Mouse (Mus musculus) splenic B cell, adult 2 months (primary cell): ENCODE data around the gene Gm26620.

Source experiments
- DNase-seq: peaks from one replicate; pipeline ENCODE4 v3.0.0-alpha.2; 2011; ENCODE audit warnings: low read depth, low spot score
- H3K27me3 ChIP-seq: 2 replicates; pipeline ENCODE4 v1.6.1; 2012; ENCODE audit warnings: mild to moderate bottlenecking, low read length, moderate library complexity, mixed read lengths; ENCODE audit not compliant: control insufficient read depth, poor library complexity, insufficient read depth, severe bottlenecking
- H3K36me3 ChIP-seq: 2 replicates; pipeline ENCODE4 v1.6.1; 2012; ENCODE audit warnings: mild to moderate bottlenecking, low read length, moderate library complexity, mixed read lengths; ENCODE audit not compliant: control insufficient read depth, poor library complexity, insufficient read depth, severe bottlenecking

Gene Gm26620

GRCm38 (mm10) chr1:170864234-170864633 is 20.6 kb upstream of the Gm26620 start:
- Histone ChIP-seq H3K36me3 (no peaks in the 10 kb centered on the region), H3K27me3 (no peaks in the 10 kb centered on the region; the same call in 1 of the 2 replicates)
- no peak for DNase-seq

GRCm38 (mm10) chr1:170864754-170865153 is 20.1 kb upstream of the Gm26620 start:
- DNase-seq = peak; percentile 67
- Histone ChIP-seq H3K36me3 (no peaks in the 10 kb centered on the region), H3K27me3 (no peaks in the 10 kb centered on the region; the same call in 1 of the 2 replicates)

- no peaks in the 10 kb centered on the region for H3K36me3 ChIP-seq
- DNase-seq = peak; percentile 41
Measured at GRCm38 (mm10) chr1:170865406-170865805, 19.5 kb upstream of the Gm26620 start.

GRCm38 (mm10) chr1:170866992-170867690 is 17.7 kb upstream of the Gm26620 start:
- Histone ChIP-seq H3K36me3 (no peaks in the 10 kb centered on the region), H3K27me3 (no peaks in the 10 kb centered on the region; the same call in 1 of the 2 replicates)
- DNase-seq = peak; percentile 42

More at GRCm38 (mm10) chr1:170865406-170865805, 19.5 kb upstream of the Gm26620 start:
- no peaks in the 10 kb centered on the region; the same call in 1 of the 2 replicates for H3K27me3 ChIP-seq

- Histone ChIP-seq H3K27me3 (no peaks in the 10 kb centered on the region; the same call in 1 of the 2 replicates), H3K36me3 (no peaks in the 10 kb centered on the region)
- DNase-seq = peak; percentile 91
Measured at GRCm38 (mm10) chr1:170867691-170868105, 17.2 kb upstream of the Gm26620 start, which contains the start of gene Atf6. Atf6 (minus strand) TSS chr1:170867771.

- H3K27me3 ChIP-seq = no peaks in the 10 kb centered on the region; the same call in 1 of the 2 replicates
- H3K36me3 ChIP-seq = no peaks in the 10 kb centered on the region
- DNase-seq = peak; percentile 66
Measured at GRCm38 (mm10) chr1:170868107-170868904, 16.6 kb upstream of the Gm26620 start.

GRCm38 (mm10) chr1:170868905-170869283 is 16.0 kb upstream of the Gm26620 start:
- DNase-seq = no peak
- Histone ChIP-seq H3K27me3 (no peaks in the 10 kb centered on the region), H3K36me3 (no peaks in the 10 kb centered on the region)

GRCm38 (mm10) chr1:170871402-170871801 is 13.5 kb upstream of the Gm26620 start:
- Histone ChIP-seq H3K27me3 (no peaks in the 10 kb centered on the region), H3K36me3 (peaks cover 5% of the 10 kb centered on the region; the same call in 1 of the 2 replicates)
- DNase-seq = no peak

GRCm38 (mm10) chr1:170871961-170872360 is 12.9 kb upstream of the Gm26620 start:
- H3K27me3 ChIP-seq = no peaks in the 10 kb centered on the region
- no peak for DNase-seq
- H3K36me3 ChIP-seq = peaks cover 7% of the 10 kb centered on the region; the same call in 1 of the 2 replicates

- DNase-seq = no peak
- H3K36me3 ChIP-seq = peaks cover 11% of the 10 kb centered on the region
Measured at GRCm38 (mm10) chr1:170875676-170876075, 9.2 kb upstream of the Gm26620 start.

GRCm38 (mm10) chr1:170876906-170877305 is 8.0 kb upstream of the Gm26620 start:
- Histone ChIP-seq H3K36me3 (peaks cover 11% of the 10 kb centered on the region), H3K27me3 (no peaks in the 10 kb centered on the region)
- no peak for DNase-seq

More at GRCm38 (mm10) chr1:170875676-170876075, 9.2 kb upstream of the Gm26620 start:
- no peaks in the 10 kb centered on the region for H3K27me3 ChIP-seq

GRCm38 (mm10) chr1:170882915-170883485 is 1.9 kb upstream of the Gm26620 start:
- peaks cover 3% of the 10 kb centered on the region; the same call in 1 of the 2 replicates for H3K36me3 ChIP-seq
- DNase-seq = no peak
- no peaks in the 10 kb centered on the region for H3K27me3 ChIP-seq

GRCm38 (mm10) chr1:170884390-170884789 is 475 bp upstream of the Gm26620 start:
- DNase-seq = no peak
- no peaks in the 10 kb centered on the region for H3K27me3 ChIP-seq
- peaks cover 3% of the 10 kb centered on the region; the same call in 1 of the 2 replicates for H3K36me3 ChIP-seq

GRCm38 (mm10) chr1:170886044-170886458 is 1.2 kb downstream of the Gm26620 start:
- no peaks in the 10 kb centered on the region for H3K36me3 ChIP-seq
- DNase-seq = no peak
- H3K27me3 ChIP-seq = no peaks in the 10 kb centered on the region
